Mouse (Mus musculus): ENCODE measurements around the gene Lrrc47. TPM values are rescaled to one million over a fixed set of nuclear protein-coding genes. Genes with fewer than 3 reads are reported as not detected.
A peak's percentile ranks its signal among the peaks of the same experiment; 100 is the strongest.

The Lrrc47 gene
- polyA plus RNA-seq (2012; rRNA removed) (49.2 and 59.0 TPM in 2 replicates), polyA plus RNA-seq (2014; fragmentation: Nextera tagmentation; extraction: Ambion mirVana) (11.8 and 12.3 TPM in 2 replicates)

GRCm38 (mm10) chr4:154011646-154012089 lies at the start of gene Lrrc47:
Lrrc47 (plus strand) TSS chr4:154011731.
- H3K9me3 ChIP-seq (ENCODE audit: control insufficient read depth, low read length): no peaks in the 10 kb centered on the region
- TF ChIP-seq POLR2A (IDR thresholded peaks at IDR 0.05; ENCODE audit: borderline replicate concordance, extremely low read depth, insufficient read depth, insufficient read length): peak; percentile 39; the same call in 1 of the 2 replicates
- H3K27me3 ChIP-seq (ENCODE audit: control insufficient read depth, insufficient read depth, low read length): no peaks in the 10 kb centered on the region
- ATAC-seq (ENCODE audit: low FRiP score, low read depth) (peak; percentile 92), DNase-seq (ENCODE audit: low spot score) (peak; percentile 81)
- peaks cover 8% of the 10 kb centered on the region for H3K4me1 ChIP-seq (ENCODE audit: control insufficient read depth, insufficient read depth, low read length)
- peak within 1 kb of the TSS; percentile 95 for H3K4me2 ChIP-seq (replicated peaks; ENCODE audit: low read depth, low read length, severe bottlenecking)
- peak within 1 kb of the TSS; percentile 58; the same call in 1 of the 2 replicates for H3K27ac ChIP-seq (replicated peaks; ENCODE audit: low read depth, low read length)
- WGBS: 0% methylated on average over 23 of the region's 59 CpGs
- peak within 1 kb of the TSS; percentile 98 for H3K4me3 ChIP-seq (replicated peaks; ENCODE audit: low read length)
- H3K9ac ChIP-seq (ENCODE audit: low read depth, low read length, severe bottlenecking): peak within 1 kb of the TSS; percentile 93
- peaks cover 18% of the 10 kb centered on the region for H3K36me3 ChIP-seq (ENCODE audit: control insufficient read depth, insufficient read depth, low read length)

- H3K4me2 ChIP-seq (replicated peaks; ENCODE audit: low read depth, low read length, severe bottlenecking): no peak overlapping the region
- H3K4me3 ChIP-seq (replicated peaks; ENCODE audit: low read length): no peak overlapping the region
- H3K27me3 ChIP-seq (ENCODE audit: control insufficient read depth, insufficient read depth, low read length): no peaks in the 10 kb centered on the region
- no peak overlapping the region for H3K27ac ChIP-seq (replicated peaks; ENCODE audit: low read depth, low read length)
- no peaks in the 10 kb centered on the region for H3K9me3 ChIP-seq (ENCODE audit: control insufficient read depth, low read length)
- H3K9ac ChIP-seq (ENCODE audit: low read depth, low read length, severe bottlenecking): no peak overlapping the region
- no peak for TF ChIP-seq POLR2A (IDR thresholded peaks at IDR 0.05; ENCODE audit: borderline replicate concordance, extremely low read depth, insufficient read depth, insufficient read length)
- ATAC-seq (ENCODE audit: low FRiP score, low read depth) (no peak), DNase-seq (ENCODE audit: low spot score) (no peak)
- H3K36me3 ChIP-seq (ENCODE audit: control insufficient read depth, insufficient read depth, low read length): peaks cover 60% of the 10 kb centered on the region
- 87% methylated on average over 7 of the region's 7 CpGs for WGBS
- H3K4me1 ChIP-seq (ENCODE audit: control insufficient read depth, insufficient read depth, low read length): peaks cover 7% of the 10 kb centered on the region; the same call in 1 of the 2 replicates
These were observed 48.9 kb upstream of the Lrrc47 start for GRCm38 (mm10) chr4:153962631-153963030.

GRCm38 (mm10) chr4:153966651-153967050 lies 44.9 kb upstream of the Lrrc47 start:
- H3K4me2 ChIP-seq (replicated peaks; ENCODE audit: low read depth, low read length, severe bottlenecking): no peak overlapping the region
- 86% methylated on average over 5 of the region's 5 CpGs for WGBS
- no peak for TF ChIP-seq POLR2A (IDR thresholded peaks at IDR 0.05; ENCODE audit: borderline replicate concordance, extremely low read depth, insufficient read depth, insufficient read length)

GRCm38 (mm10) chr4:153967556-153967955 lies 44.0 kb upstream of the Lrrc47 start:
- Histone ChIP-seq H3K4me3 (replicated peaks; ENCODE audit: low read length) (no peak overlapping the region), H3K9me3 (ENCODE audit: control insufficient read depth, low read length) (no peaks in the 10 kb centered on the region), H3K4me1 (ENCODE audit: control insufficient read depth, insufficient read depth, low read length) (no peaks in the 10 kb centered on the region), H3K9ac (ENCODE audit: low read depth, low read length, severe bottlenecking) (no peak overlapping the region), H3K36me3 (ENCODE audit: control insufficient read depth, insufficient read depth, low read length) (peaks cover 60% of the 10 kb centered on the region), H3K4me2 (replicated peaks; ENCODE audit: low read depth, low read length, severe bottlenecking) (no peak overlapping the region), H3K27ac (replicated peaks; ENCODE audit: low read depth, low read length) (no peak overlapping the region), H3K27me3 (ENCODE audit: control insufficient read depth, insufficient read depth, low read length) (no peaks in the 10 kb centered on the region)
- no peak for DNase-seq (ENCODE audit: low spot score)
- ATAC-seq (ENCODE audit: low FRiP score, low read depth): no peak
- TF ChIP-seq POLR2A (IDR thresholded peaks at IDR 0.05; ENCODE audit: borderline replicate concordance, extremely low read depth, insufficient read depth, insufficient read length): no peak
- WGBS: 71% methylated on average over 2 of the region's 2 CpGs

More at GRCm38 (mm10) chr4:153966651-153967050, 44.9 kb upstream of the Lrrc47 start:
- Histone ChIP-seq H3K4me3 (replicated peaks; ENCODE audit: low read length) (no peak overlapping the region), H3K4me1 (ENCODE audit: control insufficient read depth, insufficient read depth, low read length) (no peaks in the 10 kb centered on the region), H3K36me3 (ENCODE audit: control insufficient read depth, insufficient read depth, low read length) (peaks cover 66% of the 10 kb centered on the region), H3K27me3 (ENCODE audit: control insufficient read depth, insufficient read depth, low read length) (no peaks in the 10 kb centered on the region), H3K27ac (replicated peaks; ENCODE audit: low read depth, low read length) (no peak overlapping the region), H3K9me3 (ENCODE audit: control insufficient read depth, low read length) (no peaks in the 10 kb centered on the region), H3K9ac (ENCODE audit: low read depth, low read length, severe bottlenecking) (no peak overlapping the region)
- no peak for DNase-seq (ENCODE audit: low spot score)
- ATAC-seq (ENCODE audit: low FRiP score, low read depth): no peak

GRCm38 (mm10) chr4:153968063-153968462 lies 43.5 kb upstream of the Lrrc47 start:
- ATAC-seq (ENCODE audit: low FRiP score, low read depth) (no peak), DNase-seq (ENCODE audit: low spot score) (no peak)
- no peak for TF ChIP-seq POLR2A (IDR thresholded peaks at IDR 0.05; ENCODE audit: borderline replicate concordance, extremely low read depth, insufficient read depth, insufficient read length)
- Histone ChIP-seq H3K36me3 (ENCODE audit: control insufficient read depth, insufficient read depth, low read length) (peaks cover 55% of the 10 kb centered on the region), H3K27ac (replicated peaks; ENCODE audit: low read depth, low read length) (no peak overlapping the region), H3K27me3 (ENCODE audit: control insufficient read depth, insufficient read depth, low read length) (no peaks in the 10 kb centered on the region), H3K9ac (ENCODE audit: low read depth, low read length, severe bottlenecking) (no peak overlapping the region), H3K4me2 (replicated peaks; ENCODE audit: low read depth, low read length, severe bottlenecking) (no peak overlapping the region), H3K4me3 (replicated peaks; ENCODE audit: low read length) (no peak overlapping the region), H3K9me3 (ENCODE audit: control insufficient read depth, low read length) (no peaks in the 10 kb centered on the region), H3K4me1 (ENCODE audit: control insufficient read depth, insufficient read depth, low read length) (no peaks in the 10 kb centered on the region)
- WGBS: 72% methylated on average over 2 of the region's 2 CpGs

Measured in limb, embryonic 14.5 days (tissue).